Mouse (Mus musculus): ENCODE measurements around the gene Tec. TPM values are rescaled to one million over a fixed set of nuclear protein-coding genes. Genes with fewer than 3 reads are reported as not detected.

The Tec gene
- 8.8 and 11.5 TPM in 2 replicates for polyA plus RNA-seq (2015; fragmentation: Nextera tagmentation; extraction: Ambion mirVana)

GRCm38 (mm10) chr5:72868091-72868875, at the start of gene Tec:
Gene Tec (minus strand): TSS chr5:72868483.
- Histone ChIP-seq H3K9me3 (replicated peaks) (no peaks in the 10 kb centered on the region), H3K36me3 (no peaks in the 10 kb centered on the region), H3K4me1 (peaks cover 18% of the 10 kb centered on the region), H3K27me3 (replicated peaks) (peaks cover 15% of the 10 kb centered on the region; the same call in 1 of the 2 replicates), H3K9ac (replicated peaks) (peak within 1 kb of the TSS; percentile 56), H3K4me2 (peak within 1 kb of the TSS; percentile 78), H3K4me3 (replicated peaks) (peak within 1 kb of the TSS; percentile 49), H3K27ac (replicated peaks) (no peak within 1 kb of the TSS)
- under 1% methylated on average over 59 of the region's 60 CpGs for WGBS
- ATAC-seq (ENCODE audit: low FRiP score) = peak; percentile 81

- H3K4me3 ChIP-seq (replicated peaks) = peak overlapping the region; percentile 74
- no peaks in the 10 kb centered on the region for H3K9me3 ChIP-seq (replicated peaks)
- no peak overlapping the region for H3K27ac ChIP-seq (replicated peaks)
- no peak overlapping the region for H3K9ac ChIP-seq (replicated peaks)
- peaks cover 30% of the 10 kb centered on the region for H3K4me1 ChIP-seq
- no peak for ATAC-seq (ENCODE audit: low FRiP score)
- WGBS = 71% methylated on average over 1 of the region's 1 CpGs
- H3K4me2 ChIP-seq = peak overlapping the region; percentile 61
- H3K36me3 ChIP-seq = no peaks in the 10 kb centered on the region
- no peaks in the 10 kb centered on the region for H3K27me3 ChIP-seq (replicated peaks)
Measured at GRCm38 (mm10) chr5:72916851-72917250, 48.6 kb upstream of the Tec start.

- Histone ChIP-seq H3K9me3 (replicated peaks) (no peaks in the 10 kb centered on the region), H3K4me1 (peaks cover 30% of the 10 kb centered on the region), H3K4me2 (peak overlapping the region; percentile 61), H3K4me3 (replicated peaks) (peak overlapping the region; percentile 74), H3K36me3 (no peaks in the 10 kb centered on the region), H3K27me3 (replicated peaks) (no peaks in the 10 kb centered on the region), H3K9ac (replicated peaks) (peak overlapping the region; percentile 80), H3K27ac (replicated peaks) (peak overlapping the region; percentile 97; the same call in 1 of the 2 replicates)
- WGBS = 36% methylated on average over 4 of the region's 4 CpGs
- no peak for ATAC-seq (ENCODE audit: low FRiP score)
Measured at GRCm38 (mm10) chr5:72916048-72916447, 47.8 kb upstream of the Tec start.

GRCm38 (mm10) chr5:72914633-72915561, 46.6 kb upstream of the Tec start:
- Histone ChIP-seq H3K4me3 (replicated peaks) (peak overlapping the region; percentile 74), H3K36me3 (no peaks in the 10 kb centered on the region), H3K27me3 (replicated peaks) (no peaks in the 10 kb centered on the region), H3K27ac (replicated peaks) (peak overlapping the region; percentile 97), H3K9ac (replicated peaks) (peak overlapping the region; percentile 80), H3K4me2 (peak overlapping the region; percentile 61), H3K4me1 (peaks cover 28% of the 10 kb centered on the region), H3K9me3 (replicated peaks) (no peaks in the 10 kb centered on the region)
- WGBS = under 1% methylated on average over 62 of the region's 66 CpGs
- ATAC-seq (ENCODE audit: low FRiP score) = peak; percentile 63

GRCm38 (mm10) chr5:72913648-72914557, 45.6 kb upstream of the Tec start, which contains the start of gene Slain2:
Gene Slain2 (plus strand): TSS chr5:72914304.
- Histone ChIP-seq H3K27me3 (replicated peaks) (no peaks in the 10 kb centered on the region), H3K27ac (replicated peaks) (peak within 1 kb of the TSS; percentile 97), H3K36me3 (no peaks in the 10 kb centered on the region), H3K9me3 (replicated peaks) (no peaks in the 10 kb centered on the region), H3K4me3 (replicated peaks) (peak within 1 kb of the TSS; percentile 74), H3K4me2 (peak within 1 kb of the TSS; percentile 61), H3K9ac (replicated peaks) (peak within 1 kb of the TSS; percentile 80), H3K4me1 (peaks cover 27% of the 10 kb centered on the region)
- WGBS = under 1% methylated on average over 78 of the region's 83 CpGs
- peak; percentile 93 for ATAC-seq (ENCODE audit: low FRiP score)

GRCm38 (mm10) chr5:72911284-72911683, 43.0 kb upstream of the Tec start:
- Histone ChIP-seq H3K4me3 (replicated peaks) (no peak overlapping the region), H3K9ac (replicated peaks) (no peak overlapping the region), H3K4me1 (peaks cover 15% of the 10 kb centered on the region), H3K36me3 (no peaks in the 10 kb centered on the region), H3K9me3 (replicated peaks) (no peaks in the 10 kb centered on the region), H3K4me2 (no peak overlapping the region), H3K27me3 (replicated peaks) (no peaks in the 10 kb centered on the region), H3K27ac (replicated peaks) (no peak overlapping the region)
- ATAC-seq (ENCODE audit: low FRiP score) = no peak
- whole genome bisulfite sequencing = 90% methylated on average over 3 of the region's 3 CpGs

- Histone ChIP-seq H3K4me3 (replicated peaks) (no peak overlapping the region), H3K4me2 (no peak overlapping the region), H3K27me3 (replicated peaks) (no peaks in the 10 kb centered on the region), H3K9ac (replicated peaks) (no peak overlapping the region), H3K4me1 (peaks cover 9% of the 10 kb centered on the region), H3K27ac (replicated peaks) (no peak overlapping the region), H3K9me3 (replicated peaks) (no peaks in the 10 kb centered on the region), H3K36me3 (no peaks in the 10 kb centered on the region)
- 95% methylated on average over 1 of the region's 1 CpGs for WGBS
- ATAC-seq (ENCODE audit: low FRiP score) = no peak
Measured at GRCm38 (mm10) chr5:72910373-72910772, 42.1 kb upstream of the Tec start.

- no peaks in the 10 kb centered on the region for H3K36me3 ChIP-seq
- no peak overlapping the region for H3K4me2 ChIP-seq
- H3K27me3 ChIP-seq (replicated peaks) = no peaks in the 10 kb centered on the region
- WGBS = 86% methylated on average over 4 of the region's 4 CpGs
- peaks cover 9% of the 10 kb centered on the region for H3K4me1 ChIP-seq
- ATAC-seq (ENCODE audit: low FRiP score) = no peak
- no peak overlapping the region for H3K9ac ChIP-seq (replicated peaks)
- H3K27ac ChIP-seq (replicated peaks) = no peak overlapping the region
- H3K9me3 ChIP-seq (replicated peaks) = no peaks in the 10 kb centered on the region
- no peak overlapping the region for H3K4me3 ChIP-seq (replicated peaks)
Measured at GRCm38 (mm10) chr5:72909363-72909762, 41.1 kb upstream of the Tec start.

GRCm38 (mm10) chr5:72908324-72908936, 40.1 kb upstream of the Tec start:
- no peak overlapping the region for H3K9ac ChIP-seq (replicated peaks)
- WGBS = 77% methylated on average over 8 of the region's 8 CpGs
- peaks cover 7% of the 10 kb centered on the region for H3K4me1 ChIP-seq
- H3K27ac ChIP-seq (replicated peaks) = no peak overlapping the region
- no peaks in the 10 kb centered on the region for H3K9me3 ChIP-seq (replicated peaks)
- H3K4me2 ChIP-seq = no peak overlapping the region
- H3K27me3 ChIP-seq (replicated peaks) = no peaks in the 10 kb centered on the region
- ATAC-seq (ENCODE audit: low FRiP score) = no peak
- no peak overlapping the region for H3K4me3 ChIP-seq (replicated peaks)
- H3K36me3 ChIP-seq = no peaks in the 10 kb centered on the region

GRCm38 (mm10) chr5:72907402-72907801, 39.1 kb upstream of the Tec start:
- Histone ChIP-seq H3K9me3 (replicated peaks) (no peaks in the 10 kb centered on the region), H3K27me3 (replicated peaks) (no peaks in the 10 kb centered on the region), H3K4me2 (no peak overlapping the region), H3K27ac (replicated peaks) (no peak overlapping the region), H3K9ac (replicated peaks) (no peak overlapping the region), H3K4me3 (replicated peaks) (no peak overlapping the region), H3K36me3 (no peaks in the 10 kb centered on the region), H3K4me1 (no peaks in the 10 kb centered on the region)
- ATAC-seq (ENCODE audit: low FRiP score) = no peak
- 88% methylated on average over 6 of the region's 6 CpGs for WGBS
